Mouse (Mus musculus): ENCODE data around the gene Trim38.

Gene Trim38

DNA sequence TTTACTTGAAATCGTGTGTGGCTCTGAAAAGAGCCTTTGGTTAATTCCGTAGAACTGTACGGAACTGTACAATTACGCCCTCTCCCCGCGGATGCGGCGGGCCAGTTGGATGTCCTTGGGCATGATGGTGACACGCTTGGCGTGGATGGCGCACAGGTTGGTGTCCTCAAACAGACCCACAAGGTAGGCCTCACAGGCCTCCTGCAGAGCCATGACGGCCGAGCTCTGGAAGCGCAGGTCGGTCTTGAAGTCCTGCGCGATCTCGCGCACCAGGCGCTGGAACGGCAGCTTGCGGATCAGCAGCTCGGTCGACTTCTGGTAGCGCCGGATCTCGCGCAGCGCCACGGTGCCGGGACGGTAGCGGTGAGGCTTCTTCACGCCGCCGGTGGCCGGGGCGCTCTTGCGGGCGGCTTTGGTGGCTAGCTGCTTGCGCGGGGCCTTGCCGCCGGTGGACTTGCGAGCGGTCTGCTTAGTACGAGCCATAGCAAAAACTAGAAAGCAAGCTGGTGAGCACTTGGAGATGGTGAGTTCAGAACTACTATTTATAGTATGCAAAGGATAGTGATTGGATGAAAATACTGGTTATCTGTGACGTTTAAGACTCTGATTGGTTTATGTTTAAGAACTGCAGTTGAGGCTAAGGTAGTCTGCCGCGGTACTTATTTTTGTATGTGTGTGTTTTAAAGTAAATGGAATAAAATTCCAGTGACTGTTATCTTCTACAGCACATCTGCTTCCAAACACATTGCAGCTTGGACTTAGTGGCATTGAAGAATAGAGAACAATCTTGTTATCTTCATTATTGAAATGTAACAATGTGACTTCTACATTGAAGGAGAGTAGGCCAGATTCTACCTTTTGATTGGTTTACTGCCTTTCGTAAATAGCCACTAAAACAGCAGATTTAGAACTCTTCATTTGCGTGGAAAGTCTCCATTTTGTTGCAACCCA, 7.6 kb upstream of the Trim38 start, which contains the start of gene Hist1h3a:
Hist1h3a (minus strand) TSS at position 516 of the 951 bp plus-strand sequence.
- DNase-seq (ENCODE audit: low read depth in 1 of 2, low spot score in 2 of 2): peak; percentile 57 to 59

DNA sequence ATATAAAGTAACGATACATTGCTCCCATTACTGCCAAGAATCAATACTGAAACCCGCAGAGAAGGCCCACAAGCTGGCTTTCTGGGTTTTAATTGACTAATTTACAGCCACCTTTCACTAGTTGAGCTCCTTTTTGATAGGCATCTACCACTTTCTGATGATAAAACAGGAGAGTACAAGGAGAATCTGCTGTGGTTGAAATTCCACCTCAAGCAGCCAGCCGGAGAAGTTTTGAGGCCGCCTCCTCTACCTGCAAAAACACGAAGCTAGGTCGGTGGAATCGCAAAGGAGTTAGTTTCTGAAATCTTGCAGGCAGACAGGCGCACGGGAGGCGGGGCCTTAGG, 6.5 kb upstream of the Trim38 start:
- DNase-seq (ENCODE audit: low read depth in 1 of 2, low spot score in 2 of 2): no peak

DNA sequence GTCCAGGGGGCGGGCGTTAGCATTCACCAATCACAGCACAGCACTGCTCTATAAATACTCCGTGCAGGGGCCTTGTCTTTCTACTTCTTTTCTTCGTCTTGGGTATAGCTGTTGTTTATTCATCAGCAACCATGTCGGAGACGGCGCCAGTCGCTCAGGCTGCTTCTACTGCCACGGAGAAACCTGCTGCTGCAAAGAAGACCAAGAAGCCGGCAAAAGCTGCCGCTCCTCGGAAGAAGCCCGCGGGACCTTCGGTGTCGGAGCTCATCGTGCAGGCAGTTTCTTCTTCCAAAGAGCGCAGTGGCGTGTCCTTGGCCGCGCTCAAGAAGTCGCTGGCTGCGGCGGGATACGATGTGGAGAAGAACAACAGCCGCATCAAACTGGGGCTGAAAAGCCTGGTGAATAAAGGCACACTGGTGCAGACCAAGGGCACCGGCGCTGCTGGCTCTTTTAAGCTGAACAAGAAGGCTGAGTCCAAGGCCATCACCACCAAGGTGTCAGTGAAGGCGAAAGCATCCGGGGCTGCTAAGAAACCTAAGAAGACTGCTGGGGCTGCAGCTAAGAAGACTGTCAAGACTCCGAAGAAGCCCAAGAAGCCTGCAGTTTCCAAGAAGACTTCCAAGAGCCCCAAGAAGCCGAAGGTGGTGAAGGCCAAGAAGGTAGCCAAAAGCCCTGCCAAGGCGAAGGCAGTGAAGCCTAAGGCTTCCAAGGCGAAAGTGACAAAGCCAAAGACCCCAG, 6.0 kb upstream of the Trim38 start, which contains the start of gene Hist1h1a:
Hist1h1a (plus strand) TSS at position 81 of the 738 bp plus-strand sequence.
- peak; percentile 55 to 68 for DNase-seq (ENCODE audit: low read depth in 1 of 2, low spot score in 2 of 2)

DNA sequence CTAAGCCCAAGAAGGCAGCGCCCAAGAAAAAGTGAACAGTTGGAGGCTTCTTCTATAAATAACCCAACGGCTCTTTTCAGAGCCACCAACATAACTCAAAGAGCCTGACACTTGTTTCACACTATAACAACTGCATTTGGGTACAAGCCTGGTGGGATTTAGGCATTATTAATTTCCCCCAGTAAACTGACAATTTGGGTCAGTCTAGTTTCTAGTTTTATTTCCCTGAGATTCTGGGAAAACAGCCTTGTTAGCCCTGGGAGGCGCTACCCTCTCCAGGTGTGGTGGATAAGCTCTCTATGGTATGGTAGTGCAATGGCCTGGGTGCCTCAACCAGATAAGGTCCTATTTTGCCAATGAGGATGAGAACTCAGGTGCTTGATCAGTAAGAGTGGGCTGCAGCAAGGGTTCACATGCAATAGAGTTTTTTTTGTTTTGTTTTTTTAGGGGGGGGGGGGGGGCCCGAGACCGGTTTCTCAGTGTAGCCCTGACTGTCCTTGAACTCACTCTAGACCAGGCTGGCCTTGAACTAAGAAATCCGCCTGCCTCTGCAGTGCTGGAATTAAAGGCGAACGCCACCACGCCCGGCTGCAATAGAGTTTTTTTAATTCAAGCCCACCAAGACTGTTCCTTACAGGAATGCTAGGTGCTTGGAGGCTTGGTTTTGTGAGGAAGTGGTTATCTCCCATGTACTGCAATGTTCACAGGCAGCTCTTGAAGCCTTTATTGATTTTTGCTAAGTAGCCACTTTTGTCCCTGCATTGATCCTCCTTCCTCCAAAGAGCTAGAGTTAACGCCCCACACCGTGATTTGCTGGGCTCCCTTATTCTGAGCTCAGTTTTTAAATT, 5.2 kb upstream of the Trim38 start:
- no peak for DNase-seq (ENCODE audit: low read depth in 1 of 2, low spot score in 2 of 2)

DNA sequence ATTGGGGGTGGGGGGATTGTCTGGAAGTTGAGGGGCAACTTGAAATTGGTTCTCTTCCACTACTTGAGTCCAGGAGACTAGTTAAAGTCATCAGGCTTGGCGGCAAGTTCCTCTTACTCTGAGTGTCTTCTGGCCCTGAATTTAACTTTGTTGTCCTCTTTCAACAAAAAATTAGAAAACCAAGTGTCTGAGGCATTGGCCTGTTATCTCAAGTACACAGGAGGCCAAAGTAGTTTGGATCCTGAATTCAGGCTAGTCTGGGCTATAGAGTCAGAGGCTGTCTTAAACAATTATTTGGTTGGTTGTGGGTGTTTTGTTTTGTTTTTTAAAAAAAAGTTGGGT, 4.6 kb upstream of the Trim38 start:
- no peak for DNase-seq (ENCODE audit: low read depth in 1 of 2, low spot score in 2 of 2)

DNA sequence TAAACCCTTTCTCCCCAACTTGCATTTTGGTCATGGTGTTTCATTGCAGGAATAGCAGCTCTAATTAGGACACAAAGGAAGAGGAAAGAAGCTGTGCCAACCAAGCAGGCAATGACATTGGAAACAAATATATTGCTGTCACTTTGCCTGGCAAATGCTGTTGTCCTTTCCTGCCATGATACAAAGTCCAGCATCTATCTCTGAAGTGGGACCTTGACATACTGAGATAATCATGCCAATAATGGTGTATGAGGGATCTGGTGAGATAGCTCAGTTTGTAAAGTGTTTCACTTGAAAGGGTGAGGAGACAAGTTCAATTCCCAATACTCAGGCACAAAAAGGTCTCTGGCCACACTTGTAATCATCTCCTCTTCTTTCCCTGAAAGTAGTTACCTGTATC, 2.9 kb upstream of the Trim38 start:
- DNase-seq (ENCODE audit: low read depth in 1 of 2, low spot score in 2 of 2): no peak

DNA sequence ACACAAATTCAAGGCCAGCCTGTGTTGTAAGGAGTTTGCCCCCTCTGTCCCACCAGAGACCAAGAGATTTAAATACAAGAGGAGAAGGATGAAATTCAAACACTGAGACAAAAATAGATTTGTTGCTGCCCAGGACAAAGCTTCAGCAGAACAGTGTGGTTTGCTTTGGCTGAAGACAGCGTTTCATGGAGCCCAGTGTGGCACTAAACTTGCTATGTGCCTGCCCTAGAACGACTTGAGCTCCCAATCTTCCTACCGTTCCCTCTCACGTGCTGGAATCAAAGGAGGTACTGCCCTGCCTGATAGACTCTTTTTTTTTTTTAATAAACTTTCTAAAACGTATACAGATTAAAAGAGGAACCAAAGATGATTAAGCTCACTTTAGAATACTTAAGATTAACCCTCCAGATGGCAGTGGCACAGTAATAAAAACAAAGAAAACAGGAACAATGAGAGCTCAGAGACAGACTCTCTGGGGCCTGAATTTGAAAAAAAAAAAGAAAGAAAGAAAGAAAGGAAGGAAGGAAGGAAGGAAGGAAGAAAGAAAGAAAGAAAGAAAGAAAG, 797 bp upstream of the Trim38 start:
- no peak for DNase-seq (ENCODE audit: low read depth in 1 of 2, low spot score in 2 of 2)

DNA sequence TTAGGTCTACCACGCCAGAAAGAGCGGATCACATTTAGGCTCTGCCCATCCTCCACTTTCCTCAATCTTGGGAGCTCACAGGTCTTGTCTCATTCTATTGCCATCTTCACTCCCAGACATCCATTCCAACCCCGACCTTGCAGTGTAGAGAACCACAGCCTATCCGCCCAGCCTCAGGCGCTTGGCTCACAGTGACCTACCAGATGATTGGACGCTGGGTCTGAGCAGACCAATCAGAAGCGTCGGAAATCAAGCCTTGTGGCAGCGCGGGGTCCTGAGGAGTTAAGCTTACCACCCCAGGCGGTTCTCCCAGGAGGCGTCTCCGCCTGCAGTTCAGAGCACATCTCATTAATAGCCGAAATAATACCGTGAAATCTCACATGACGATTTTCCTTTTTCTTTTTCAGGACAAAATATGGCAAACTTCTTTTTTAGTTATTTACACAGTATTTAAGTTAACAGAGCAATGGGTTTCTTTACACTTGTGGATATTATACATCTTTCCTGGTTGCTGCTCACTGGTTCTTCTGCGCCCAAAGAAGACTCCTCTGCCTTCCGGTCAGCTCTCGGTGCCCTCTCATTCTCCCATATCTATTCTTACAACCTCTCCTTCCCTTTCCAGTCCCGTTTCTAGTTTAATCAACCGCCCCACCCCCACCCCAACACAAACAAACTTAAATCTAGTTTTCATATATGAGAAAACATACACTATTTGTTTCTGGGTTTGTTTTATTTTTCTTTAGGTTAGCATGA, 3.0 kb downstream of the Trim38 start:
- DNase-seq (ENCODE audit: low read depth in 1 of 2, low spot score in 2 of 2): no peak

DNA sequence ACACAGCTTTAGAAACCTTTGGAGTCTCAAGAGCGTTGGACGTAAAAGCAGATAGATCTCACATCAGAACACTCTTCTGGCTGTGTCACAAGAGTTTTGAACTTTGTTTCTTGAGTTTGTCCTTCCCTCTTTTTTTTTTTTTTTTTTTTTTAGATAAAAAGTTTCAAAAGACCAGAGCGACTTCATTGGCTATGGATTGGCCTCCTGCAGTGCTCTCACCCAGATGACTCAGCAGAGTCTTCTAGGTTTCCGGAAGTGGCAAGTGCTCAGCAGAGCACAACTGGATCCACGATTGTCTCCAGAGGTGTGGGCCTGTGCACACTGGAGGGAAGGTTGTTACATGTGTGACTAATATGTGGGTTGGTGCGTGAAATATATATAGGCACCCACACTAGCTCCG, 8.6 kb downstream of the Trim38 start:
- no peak for DNase-seq (ENCODE audit: low read depth in 1 of 2, low spot score in 2 of 2)

DNA sequence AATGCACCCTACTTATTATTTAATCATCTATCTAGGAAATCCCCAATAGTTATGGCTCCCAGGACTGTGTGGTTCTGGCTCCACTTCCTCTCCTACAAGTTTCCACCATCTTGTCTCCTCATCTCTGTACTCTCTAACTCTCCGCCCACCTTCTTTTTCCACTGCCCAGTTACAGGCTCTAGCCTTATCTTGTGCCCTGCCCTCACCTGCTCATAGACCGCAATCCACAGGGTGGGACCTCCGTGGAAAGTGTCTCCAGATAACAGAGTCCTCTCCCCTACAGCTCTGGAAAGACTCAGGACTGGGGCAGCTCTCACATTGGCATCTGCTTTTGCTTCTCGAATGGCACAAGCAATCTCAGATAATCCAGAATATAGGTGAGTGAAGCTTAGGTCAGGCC, 9.3 kb downstream of the Trim38 start:
- DNase-seq (ENCODE audit: low read depth in 1 of 2, low spot score in 2 of 2): no peak

DNA sequence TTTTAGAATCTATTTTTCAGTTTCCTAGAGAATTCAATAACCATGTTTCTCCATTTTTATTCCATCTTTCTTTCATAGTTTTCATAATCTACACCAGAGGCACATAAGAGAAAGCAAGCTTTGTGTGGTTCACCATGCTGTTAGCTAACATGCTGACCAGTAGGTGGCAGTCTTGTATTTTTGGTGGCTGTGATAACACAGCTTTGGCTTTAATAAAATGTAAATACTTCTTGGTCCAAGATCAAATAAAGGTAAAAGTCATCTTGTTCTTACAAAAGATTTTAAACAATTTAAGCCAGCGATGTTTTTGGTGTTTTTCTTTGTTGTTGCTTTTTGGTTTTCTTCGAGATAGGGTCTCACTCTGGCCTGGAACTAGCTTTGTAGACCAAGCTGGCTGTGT, 22.8 kb downstream of the Trim38 start:
- no peak for DNase-seq (ENCODE audit: low read depth in 1 of 2, low spot score in 2 of 2)

DNA sequence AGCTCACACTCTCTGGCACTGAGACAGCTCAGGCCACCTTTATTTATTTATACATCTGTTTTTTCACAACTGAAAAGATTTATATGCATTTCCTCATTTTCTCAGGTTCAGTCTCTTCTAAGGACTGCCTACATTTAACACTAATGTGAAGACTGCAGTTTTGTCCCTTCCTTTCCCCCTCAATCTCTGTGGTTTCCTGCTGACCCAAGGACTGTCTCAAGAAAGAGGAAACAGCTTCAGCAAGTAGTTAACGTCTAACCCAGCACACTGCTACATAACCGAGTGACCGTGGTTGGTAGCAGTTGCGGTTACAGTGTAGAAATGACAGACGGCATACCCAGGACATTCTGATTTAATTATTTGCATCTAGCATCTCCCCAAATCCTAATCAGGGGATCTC, 29.7 kb downstream of the Trim38 start:
- DNase-seq (ENCODE audit: low read depth in 1 of 2, low spot score in 2 of 2): peak; percentile 10 to 36

DNA sequence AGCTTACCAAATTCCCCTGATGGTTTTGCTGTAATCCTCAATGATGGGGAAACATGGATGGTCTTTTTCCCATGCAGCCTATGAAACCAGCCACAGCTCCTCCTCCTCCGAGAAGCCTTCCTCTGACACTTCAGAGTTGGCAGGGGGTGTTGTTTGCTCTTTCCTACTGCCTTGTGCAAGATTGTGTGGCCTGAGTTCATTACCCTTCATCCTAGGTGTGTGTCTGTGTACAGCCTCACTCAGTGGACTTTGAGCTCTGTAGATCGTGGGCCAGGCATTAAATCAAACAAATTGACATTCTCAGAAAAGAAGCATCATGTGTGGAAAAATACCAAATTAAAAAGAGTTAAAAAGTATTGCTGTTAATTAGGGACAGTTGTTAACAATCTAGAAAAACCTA, 34.8 kb downstream of the Trim38 start:
- no peak for DNase-seq (ENCODE audit: low read depth in 1 of 2, low spot score in 2 of 2)

DNA sequence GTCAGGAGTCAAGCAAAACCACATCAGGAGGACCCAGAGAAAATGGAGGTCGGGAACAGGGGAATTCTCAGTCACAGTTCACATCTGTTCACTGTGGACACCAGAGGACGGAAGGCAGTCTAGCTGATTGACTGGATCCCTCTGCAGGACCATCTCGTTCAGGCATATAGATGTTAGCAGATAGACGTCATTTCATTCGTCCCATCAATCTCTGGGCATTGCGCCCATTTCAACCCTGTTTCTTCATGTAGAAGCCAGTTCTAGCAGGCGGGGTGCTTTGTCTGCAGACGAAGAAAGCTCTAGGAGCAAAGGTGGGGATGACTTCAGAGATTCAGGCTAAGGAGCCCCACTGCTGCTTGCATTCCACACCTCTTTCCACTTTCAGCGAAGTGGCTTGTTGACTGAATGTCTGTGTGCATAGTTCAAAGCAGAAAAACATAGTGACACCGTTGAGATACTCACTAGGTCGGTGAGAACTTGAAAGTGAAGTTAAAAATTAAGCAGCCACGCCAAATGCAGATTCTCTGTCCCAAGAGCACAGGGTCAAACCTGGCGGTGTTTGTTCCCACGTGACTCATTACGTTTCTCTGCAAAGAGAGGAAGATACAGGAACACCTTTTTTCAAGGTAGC, 36.8 kb downstream of the Trim38 start, which contains the start of gene Slc17a2:
Slc17a2 (plus strand) TSS at position 572 of the 631 bp plus-strand sequence.
- DNase-seq (ENCODE audit: low read depth in 1 of 2, low spot score in 2 of 2): no peak

DNA sequence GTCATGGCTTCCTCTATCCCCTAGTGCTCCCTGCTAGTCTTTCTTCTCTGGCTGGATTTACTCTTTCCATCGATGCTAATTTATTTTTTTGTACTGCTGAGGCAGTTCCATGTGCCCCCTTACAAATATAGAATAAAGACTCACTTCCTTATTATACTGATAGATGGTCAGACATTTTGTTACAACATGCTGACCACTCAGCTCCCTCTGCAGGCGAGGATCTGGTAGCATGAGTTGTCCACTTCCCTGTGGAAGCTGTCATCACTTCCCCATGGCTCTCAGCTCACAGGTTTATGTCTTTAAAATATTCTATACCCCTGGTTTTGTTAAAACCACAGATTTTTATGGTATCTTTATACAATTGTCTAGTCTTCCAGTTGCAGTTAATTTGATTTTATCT, 46.4 kb downstream of the Trim38 start:
- DNase-seq (ENCODE audit: low read depth in 1 of 2, low spot score in 2 of 2): no peak

DNA sequence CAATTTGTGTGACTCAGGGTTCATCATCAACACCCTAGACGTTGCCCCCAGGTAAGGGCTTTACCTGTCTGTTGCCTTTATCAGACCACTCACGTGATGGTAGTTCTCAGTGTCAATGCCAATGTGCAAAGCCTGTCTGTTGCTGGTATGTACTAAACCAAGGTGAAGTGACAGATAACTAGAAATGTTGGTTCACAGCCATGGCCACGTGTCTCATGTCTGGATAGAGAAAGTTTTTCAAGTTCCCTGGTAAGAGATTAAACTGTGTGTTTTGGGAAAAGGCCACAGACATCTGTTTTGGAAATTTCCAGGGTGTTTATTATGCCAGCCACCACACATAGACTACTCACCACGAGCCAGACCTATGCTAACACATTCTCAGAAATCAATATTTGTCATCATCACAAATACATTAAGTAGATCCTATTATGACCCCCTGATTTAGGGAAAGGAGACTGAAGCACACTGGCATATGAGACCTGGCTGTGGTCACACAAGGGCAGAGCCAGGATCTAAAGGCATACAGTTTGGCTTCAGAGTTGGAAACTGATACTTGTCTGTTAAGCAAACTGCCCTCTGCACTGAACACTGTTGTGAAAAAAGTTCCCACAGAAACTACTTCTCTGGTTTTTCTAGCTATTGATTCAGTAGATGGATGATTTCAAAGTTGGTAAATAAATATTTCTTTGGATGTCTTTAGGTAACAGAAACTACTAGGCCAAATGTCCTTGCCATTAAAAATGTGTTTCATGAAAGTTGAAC, 50.6 kb downstream of the Trim38 start:
- no peak for DNase-seq (ENCODE audit: low read depth in 1 of 2, low spot score in 2 of 2)

DNA sequence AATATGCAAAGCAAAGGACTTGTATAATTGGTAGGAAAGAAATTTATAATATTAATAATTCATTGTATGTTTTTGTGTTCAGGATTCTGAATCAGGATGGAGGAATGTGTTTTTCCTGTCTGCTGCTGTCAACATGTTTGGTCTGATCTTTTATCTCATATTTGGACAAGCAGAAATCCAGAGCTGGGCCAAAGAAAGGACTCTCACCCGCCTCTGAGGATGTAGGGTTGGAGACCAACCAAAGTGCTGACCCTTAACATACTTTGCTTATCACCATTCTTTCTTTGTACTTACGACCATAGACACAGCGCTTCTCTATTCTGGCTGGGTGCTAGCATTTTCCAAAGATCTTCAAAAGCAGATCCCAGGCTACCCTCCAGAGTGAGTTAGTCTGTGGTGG, 52.5 kb downstream of the Trim38 start:
- DNase-seq (ENCODE audit: low read depth in 1 of 2, low spot score in 2 of 2): no peak

DNA sequence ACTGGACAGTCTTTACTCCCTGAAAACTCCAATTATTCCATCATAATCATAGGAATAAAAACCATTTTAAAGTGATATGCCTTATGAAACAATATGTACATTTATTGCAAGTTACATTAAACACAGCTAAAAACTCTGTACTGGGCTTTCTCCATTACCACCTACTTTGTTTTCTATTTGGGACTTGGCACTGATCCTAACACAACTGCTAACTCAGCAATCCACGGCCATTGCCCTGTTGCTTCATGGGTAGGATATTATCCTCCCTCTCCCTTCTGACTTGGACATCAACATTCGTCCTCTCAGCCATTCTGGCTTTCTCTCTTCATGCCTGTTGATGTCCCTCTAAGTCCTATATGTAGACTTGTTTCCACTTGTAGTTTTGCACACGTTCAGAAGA, 56.9 kb downstream of the Trim38 start:
- DNase-seq (ENCODE audit: low read depth in 1 of 2, low spot score in 2 of 2): no peak

DNA sequence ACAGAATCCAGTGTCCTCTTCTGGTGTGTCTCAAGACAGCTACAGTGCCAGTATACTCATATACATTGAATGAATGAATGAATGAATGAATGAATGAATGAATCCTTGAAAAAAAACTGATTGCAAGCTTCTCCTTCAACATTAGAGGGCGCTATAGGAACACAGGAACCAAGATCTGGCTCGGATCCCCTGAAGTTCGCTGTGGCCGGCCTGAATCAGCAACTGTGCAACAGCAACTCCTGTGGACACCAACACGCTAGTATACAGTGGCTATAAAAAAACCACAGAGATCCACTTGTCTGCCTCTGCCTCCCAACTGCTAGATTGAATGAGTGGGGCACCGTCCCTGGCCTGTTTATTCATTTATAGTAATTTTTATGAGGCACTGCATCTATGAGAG, 63.3 kb downstream of the Trim38 start:
- no peak for DNase-seq (ENCODE audit: low read depth in 1 of 2, low spot score in 2 of 2)
